Mouse (Mus musculus): ENCODE measurements around the gene Fgb. TPM values are rescaled to one million over a fixed set of nuclear protein-coding genes. Genes with fewer than 3 reads are reported as not detected.

Fgb gene
- 0.27 and 1.4 TPM in 2 replicates for polyA plus RNA-seq (2015; fragmentation: Nextera tagmentation; extraction: Ambion mirVana)

- no peak for ATAC-seq (ENCODE audit: insufficient number of reproducible peaks, low FRiP score, low TSS enrichment, low read depth)
- H3K27ac ChIP-seq: no peak within 1 kb of the TSS
- H3K36me3 ChIP-seq: no peaks in the 10 kb centered on the region
- no peaks in the 10 kb centered on the region for H3K9me3 ChIP-seq
- H3K4me1 ChIP-seq: no peaks in the 10 kb centered on the region
- 87% methylated on average over 8 of the region's 8 CpGs for WGBS
- no peak within 1 kb of the TSS for H3K4me3 ChIP-seq
- H3K9ac ChIP-seq: no peak within 1 kb of the TSS
- no peak within 1 kb of the TSS for H3K4me2 ChIP-seq
- no peaks in the 10 kb centered on the region; the same call in 1 of the 2 replicates for H3K27me3 ChIP-seq
Measured at GRCm38 (mm10) chr3:83049680-83050079, at the start of gene Fgb. Gene Fgb, minus strand, starts transcription at chr3:83049863.

GRCm38 (mm10) chr3:83099139-83099538, 49.5 kb upstream of the Fgb start:
- peaks cover 6% of the 10 kb centered on the region; the same call in 1 of the 2 replicates for H3K4me1 ChIP-seq
- H3K4me3 ChIP-seq: no peak overlapping the region
- no peaks in the 10 kb centered on the region for H3K27me3 ChIP-seq
- no peak for ATAC-seq (ENCODE audit: insufficient number of reproducible peaks, low FRiP score, low TSS enrichment, low read depth)
- H3K4me2 ChIP-seq: 0 out of 2 replicates have a peak overlapping the region, but pooled peaks have one; percentile 19
- no peaks in the 10 kb centered on the region for H3K9me3 ChIP-seq
- no peaks in the 10 kb centered on the region for H3K36me3 ChIP-seq
- no peak overlapping the region for H3K27ac ChIP-seq
- 88% methylated on average over 1 of the region's 1 CpGs for WGBS
- H3K9ac ChIP-seq: no peak overlapping the region

DNA sequence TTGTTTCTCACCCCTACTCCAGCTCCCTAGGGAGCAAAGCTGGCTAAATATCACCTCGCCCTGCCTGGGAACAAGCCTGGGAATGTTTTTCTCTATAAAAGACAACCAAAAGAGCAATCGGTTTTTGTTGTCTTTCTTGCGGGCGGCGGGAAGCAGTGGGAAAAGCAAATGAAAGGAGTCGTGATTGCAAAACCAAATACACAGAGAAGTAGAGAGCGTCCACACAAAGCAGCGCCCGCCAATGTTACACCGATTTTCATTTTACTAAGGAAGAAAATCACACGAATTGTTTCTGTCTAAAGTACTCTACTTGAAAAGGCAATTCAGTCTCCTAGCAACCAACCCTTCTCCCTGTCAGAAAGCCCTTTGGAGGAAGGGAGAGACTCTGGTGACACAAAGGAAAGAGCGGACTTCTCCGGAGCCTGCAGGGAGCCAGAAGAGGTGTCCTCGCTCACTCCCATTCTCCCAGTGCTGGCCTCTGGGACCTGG, 48.9 kb upstream of the Fgb start:
- H3K4me3 ChIP-seq: peak overlapping the region; percentile 15
- H3K27me3 ChIP-seq: no peaks in the 10 kb centered on the region
- no peaks in the 10 kb centered on the region for H3K9me3 ChIP-seq
- peaks cover 6% of the 10 kb centered on the region; the same call in 1 of the 2 replicates for H3K4me1 ChIP-seq
- WGBS: 19% methylated on average over 14 of the region's 14 CpGs
- H3K4me2 ChIP-seq: peak overlapping the region; percentile 19; the same call in 1 of the 2 replicates
- H3K36me3 ChIP-seq: no peaks in the 10 kb centered on the region
- no peak for ATAC-seq (ENCODE audit: insufficient number of reproducible peaks, low FRiP score, low TSS enrichment, low read depth)
- no peak overlapping the region for H3K9ac ChIP-seq
- H3K27ac ChIP-seq: no peak overlapping the region

DNA sequence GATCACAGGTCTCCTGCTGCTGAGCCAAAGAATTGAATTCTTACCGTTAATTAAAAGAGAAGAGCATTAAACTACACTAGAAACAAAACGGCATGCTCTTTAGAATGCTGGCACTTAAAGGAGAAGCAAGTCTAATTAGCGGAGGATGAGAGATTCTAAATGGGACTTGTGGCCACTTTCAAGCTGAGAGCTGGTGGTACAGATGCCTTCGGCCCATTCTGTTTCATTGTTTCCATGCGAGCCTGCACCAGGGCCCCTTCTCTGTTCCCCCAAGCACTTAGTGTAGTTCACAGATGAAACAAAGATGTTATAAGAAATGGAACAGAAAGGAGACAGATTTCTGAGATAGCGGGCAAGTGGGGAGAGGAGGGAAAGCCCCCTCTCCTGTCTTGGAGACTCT, 47.9 kb upstream of the Fgb start:
- no peak for ATAC-seq (ENCODE audit: insufficient number of reproducible peaks, low FRiP score, low TSS enrichment, low read depth)
- Histone ChIP-seq H3K4me1 (peaks cover 6% of the 10 kb centered on the region; the same call in 1 of the 2 replicates), H3K27me3 (no peaks in the 10 kb centered on the region), H3K36me3 (no peaks in the 10 kb centered on the region), H3K4me2 (no peak overlapping the region), H3K4me3 (no peak overlapping the region), H3K9me3 (no peaks in the 10 kb centered on the region), H3K27ac (no peak overlapping the region), H3K9ac (no peak overlapping the region)
- WGBS: 66% methylated on average over 6 of the region's 6 CpGs

DNA sequence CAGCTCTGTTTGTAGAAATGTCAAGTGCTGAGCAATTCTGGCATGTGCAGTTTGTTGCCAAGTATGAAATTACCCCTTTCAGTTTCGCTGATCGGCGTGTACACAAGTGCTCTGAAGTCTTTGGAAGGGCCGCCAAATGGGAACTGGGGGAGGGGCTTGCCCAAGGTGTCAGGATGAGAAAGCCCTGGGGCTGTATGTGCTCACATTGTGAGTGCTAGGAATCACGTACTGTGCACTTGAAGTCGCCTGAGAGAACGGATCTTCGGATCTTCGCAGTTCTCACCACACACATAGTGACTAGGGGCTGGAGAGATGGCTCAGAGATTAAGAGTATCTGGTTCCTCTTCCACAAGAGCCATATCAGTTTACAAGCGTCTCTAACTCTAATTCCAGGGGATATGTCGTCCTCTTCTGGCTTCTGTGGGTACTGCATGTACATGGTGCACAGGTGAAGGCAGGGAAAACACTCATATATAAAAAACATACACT, 30.9 kb upstream of the Fgb start:
- no peak overlapping the region for H3K27ac ChIP-seq
- H3K4me3 ChIP-seq: peak overlapping the region; percentile 34
- peak overlapping the region; percentile 55 for H3K4me2 ChIP-seq
- 3% methylated on average over 11 of the region's 11 CpGs for WGBS
- H3K36me3 ChIP-seq: no peaks in the 10 kb centered on the region
- H3K9me3 ChIP-seq: no peaks in the 10 kb centered on the region
- peak; percentile 67 for ATAC-seq (ENCODE audit: insufficient number of reproducible peaks, low FRiP score, low TSS enrichment, low read depth)
- H3K9ac ChIP-seq: no peak overlapping the region
- H3K4me1 ChIP-seq: peaks cover 10% of the 10 kb centered on the region; the same call in 1 of the 2 replicates
- no peaks in the 10 kb centered on the region for H3K27me3 ChIP-seq

GRCm38 (mm10) chr3:83076563-83076962, 26.9 kb upstream of the Fgb start:
- Histone ChIP-seq H3K4me1 (peaks cover 10% of the 10 kb centered on the region; the same call in 1 of the 2 replicates), H3K9ac (no peak overlapping the region), H3K4me3 (no peak overlapping the region), H3K27ac (no peak overlapping the region), H3K9me3 (no peaks in the 10 kb centered on the region), H3K36me3 (peaks cover 20% of the 10 kb centered on the region), H3K4me2 (no peak overlapping the region), H3K27me3 (no peaks in the 10 kb centered on the region)
- no peak for ATAC-seq (ENCODE audit: insufficient number of reproducible peaks, low FRiP score, low TSS enrichment, low read depth)
- WGBS: 26% methylated on average over 2 of the region's 3 CpGs

GRCm38 (mm10) chr3:83070231-83070630, 20.6 kb upstream of the Fgb start:
- no peaks in the 10 kb centered on the region for H3K27me3 ChIP-seq
- 91% methylated on average over 4 of the region's 4 CpGs for WGBS

GRCm38 (mm10) chr3:83068869-83069268, 19.2 kb upstream of the Fgb start:
- Histone ChIP-seq H3K27me3 (no peaks in the 10 kb centered on the region), H3K9me3 (no peaks in the 10 kb centered on the region), H3K4me2 (no peak overlapping the region), H3K9ac (no peak overlapping the region), H3K4me3 (no peak overlapping the region), H3K36me3 (peaks cover 85% of the 10 kb centered on the region), H3K4me1 (no peaks in the 10 kb centered on the region), H3K27ac (no peak overlapping the region)
- no peak for ATAC-seq (ENCODE audit: insufficient number of reproducible peaks, low FRiP score, low TSS enrichment, low read depth)
- 96% methylated on average over 13 of the region's 13 CpGs for WGBS

More at GRCm38 (mm10) chr3:83070231-83070630, 20.6 kb upstream of the Fgb start:
- no peak for ATAC-seq (ENCODE audit: insufficient number of reproducible peaks, low FRiP score, low TSS enrichment, low read depth)
- Histone ChIP-seq H3K27ac (no peak overlapping the region), H3K4me1 (no peaks in the 10 kb centered on the region), H3K9me3 (no peaks in the 10 kb centered on the region), H3K9ac (no peak overlapping the region), H3K4me3 (no peak overlapping the region), H3K36me3 (peaks cover 77% of the 10 kb centered on the region), H3K4me2 (no peak overlapping the region)

DNA sequence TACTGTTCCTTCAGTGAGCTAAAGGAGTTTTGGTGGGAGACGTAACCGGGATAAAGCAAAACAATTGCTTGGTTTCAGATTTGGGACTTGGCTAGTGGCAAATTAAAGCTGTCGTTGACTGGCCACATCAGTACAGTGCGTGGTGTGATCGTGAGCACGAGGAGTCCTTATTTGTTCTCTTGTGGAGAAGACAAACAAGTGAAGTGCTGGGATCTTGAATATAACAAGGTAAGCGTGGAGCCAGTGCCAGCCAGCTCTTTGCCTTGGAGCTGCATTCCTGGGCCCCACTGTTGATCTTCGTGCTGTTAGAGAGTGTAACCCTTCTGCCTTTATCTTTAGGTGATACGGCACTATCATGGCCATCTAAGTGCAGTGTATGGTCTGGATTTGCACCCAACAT, 18.3 kb upstream of the Fgb start:
- H3K4me3 ChIP-seq: no peak overlapping the region
- no peaks in the 10 kb centered on the region for H3K4me1 ChIP-seq
- no peak for ATAC-seq (ENCODE audit: insufficient number of reproducible peaks, low FRiP score, low TSS enrichment, low read depth)
- 89% methylated on average over 9 of the region's 9 CpGs for WGBS
- no peak overlapping the region for H3K27ac ChIP-seq
- H3K27me3 ChIP-seq: no peaks in the 10 kb centered on the region
- H3K36me3 ChIP-seq: peaks cover 84% of the 10 kb centered on the region
- no peak overlapping the region for H3K4me2 ChIP-seq
- no peaks in the 10 kb centered on the region for H3K9me3 ChIP-seq
- no peak overlapping the region for H3K9ac ChIP-seq

DNA sequence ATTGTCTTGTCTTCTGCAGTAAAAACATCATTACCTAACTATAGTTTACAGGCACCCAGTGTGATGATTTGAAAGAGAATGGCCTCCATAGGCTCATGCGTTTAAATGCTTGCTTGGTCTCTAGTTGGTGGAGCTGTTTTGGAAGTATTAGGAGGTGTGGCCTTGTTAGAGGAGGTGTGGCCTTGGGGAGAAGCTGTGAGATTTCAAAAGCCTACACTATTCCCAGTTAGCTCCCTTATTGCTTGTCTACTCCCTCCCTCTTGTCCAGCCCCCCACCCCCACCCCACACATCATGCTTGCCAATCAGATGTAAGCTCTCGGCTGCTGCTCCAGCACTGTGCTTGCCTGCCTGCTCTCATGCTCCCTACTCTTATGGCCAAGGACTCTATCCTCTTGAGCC, 7.4 kb upstream of the Fgb start:
- Histone ChIP-seq H3K4me3 (no peak overlapping the region), H3K4me2 (no peak overlapping the region), H3K27ac (no peak overlapping the region), H3K36me3 (peaks cover 47% of the 10 kb centered on the region), H3K27me3 (no peaks in the 10 kb centered on the region), H3K4me1 (peaks cover 9% of the 10 kb centered on the region), H3K9ac (no peak overlapping the region), H3K9me3 (no peaks in the 10 kb centered on the region)
- WGBS: 86% methylated on average over 2 of the region's 2 CpGs
- ATAC-seq (ENCODE audit: insufficient number of reproducible peaks, low FRiP score, low TSS enrichment, low read depth): no peak

DNA sequence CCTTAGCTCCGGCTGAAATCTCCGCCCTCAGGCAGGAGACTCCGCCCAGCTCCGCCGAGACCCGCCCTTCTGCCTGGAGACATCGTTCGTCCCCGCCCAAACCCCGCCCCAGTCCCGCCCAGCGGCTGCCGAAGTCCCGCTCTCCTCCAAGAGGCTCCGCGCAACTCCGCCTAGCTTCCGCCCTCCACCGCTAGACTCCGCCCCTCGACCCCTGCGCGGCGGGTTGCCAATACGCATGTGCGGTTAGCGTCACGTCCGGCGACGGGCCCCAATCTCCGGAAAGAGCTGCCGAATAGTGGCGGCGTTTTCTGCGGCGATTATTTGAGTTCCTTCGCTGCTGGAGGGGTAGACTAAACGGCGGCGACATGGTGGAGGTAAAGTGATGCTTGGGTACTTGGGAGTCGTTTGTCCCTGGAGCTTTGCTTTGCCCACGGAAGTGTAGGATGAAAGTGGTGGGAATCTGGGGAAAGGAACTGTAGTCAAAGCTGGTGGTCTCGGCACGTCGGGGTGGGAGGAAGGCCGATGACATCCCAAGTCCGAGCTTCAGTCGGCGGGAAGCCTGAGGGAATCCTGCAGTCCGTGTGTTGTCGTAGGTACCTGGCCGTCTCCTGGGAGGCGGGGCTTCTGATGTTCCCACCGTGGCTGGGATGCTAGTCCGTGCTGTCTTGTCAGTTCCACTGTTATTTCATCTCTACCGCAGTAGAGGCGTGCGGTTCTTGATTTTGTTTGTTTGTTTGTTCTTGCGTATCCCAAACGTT, 5.8 kb upstream of the Fgb start, which contains the start of gene Plrg1:
TSS of gene Plrg1 (plus strand) at position 242 of the 758 bp plus-strand sequence.
- Histone ChIP-seq H3K9me3 (no peaks in the 10 kb centered on the region), H3K9ac (peak within 1 kb of the TSS; percentile 69), H3K27ac (peak within 1 kb of the TSS; percentile 77), H3K4me2 (peak within 1 kb of the TSS; percentile 74), H3K36me3 (peaks cover 32% of the 10 kb centered on the region), H3K4me1 (peaks cover 9% of the 10 kb centered on the region), H3K4me3 (peak within 1 kb of the TSS; percentile 70), H3K27me3 (no peaks in the 10 kb centered on the region)
- WGBS: under 1% methylated on average over 61 of the region's 61 CpGs
- ATAC-seq (ENCODE audit: insufficient number of reproducible peaks, low FRiP score, low TSS enrichment, low read depth): peak; percentile 98

GRCm38 (mm10) chr3:83054759-83055158, 5.1 kb upstream of the Fgb start:
- Histone ChIP-seq H3K4me3 (peak overlapping the region; percentile 70), H3K27ac (peak overlapping the region; percentile 54; the same call in 1 of the 2 replicates), H3K4me1 (peaks cover 9% of the 10 kb centered on the region), H3K4me2 (peak overlapping the region; percentile 45), H3K36me3 (peaks cover 25% of the 10 kb centered on the region), H3K9ac (no peak overlapping the region), H3K27me3 (no peaks in the 10 kb centered on the region; the same call in 1 of the 2 replicates), H3K9me3 (no peaks in the 10 kb centered on the region)
- WGBS: 33% methylated on average over 13 of the region's 13 CpGs
- peak; percentile 28; the same call in 1 of the 2 replicates for ATAC-seq (ENCODE audit: insufficient number of reproducible peaks, low FRiP score, low TSS enrichment, low read depth)
